Mouse (Mus musculus): ENCODE measurements around the gene Pex1.
"Not testable (repeated sequence)": the region's sequence is repeated elsewhere in the genome, so short reads cannot be mapped to it uniquely, and the experiment has no call there.

Pex1 gene

DNA sequence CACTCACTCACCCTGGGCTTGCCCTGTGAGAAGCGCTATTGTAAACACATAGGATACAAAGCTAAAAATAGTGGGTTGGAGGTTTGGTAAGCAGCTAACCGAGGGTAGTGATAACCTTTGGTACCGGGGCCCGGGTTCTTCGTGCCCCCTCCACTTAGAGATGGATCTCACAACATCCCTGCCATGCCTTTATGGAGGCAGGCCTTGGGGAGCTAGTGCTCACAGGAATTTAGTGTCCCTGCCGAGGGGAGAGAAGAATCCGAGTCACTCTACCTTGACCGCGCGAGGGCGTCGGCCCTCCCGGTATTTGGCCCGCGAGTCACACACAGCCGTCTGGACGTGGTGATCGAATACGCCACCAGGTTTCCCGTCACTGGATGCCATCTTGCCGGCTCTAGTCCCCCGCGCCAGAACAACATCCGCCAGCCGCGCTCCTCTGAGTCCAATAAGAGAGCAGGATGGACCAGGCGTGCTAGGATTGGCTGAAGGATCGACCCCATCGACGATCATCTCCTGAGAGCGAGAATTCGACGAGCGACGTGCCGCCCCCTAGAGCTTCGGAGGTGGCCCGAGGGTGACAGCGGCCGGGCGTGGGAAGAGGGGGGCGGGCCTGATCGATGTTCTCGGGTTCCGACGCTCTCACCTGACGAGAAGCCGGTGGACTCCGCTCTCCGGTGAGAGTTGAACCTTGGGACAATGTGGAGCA, at the start of gene Pex1:
TSS of gene Pex1 (plus strand) at position 374 of the 706 bp plus-strand sequence.
- peak; percentile 96 for DNase-seq (ENCODE audit: low read depth, low spot score)

DNA sequence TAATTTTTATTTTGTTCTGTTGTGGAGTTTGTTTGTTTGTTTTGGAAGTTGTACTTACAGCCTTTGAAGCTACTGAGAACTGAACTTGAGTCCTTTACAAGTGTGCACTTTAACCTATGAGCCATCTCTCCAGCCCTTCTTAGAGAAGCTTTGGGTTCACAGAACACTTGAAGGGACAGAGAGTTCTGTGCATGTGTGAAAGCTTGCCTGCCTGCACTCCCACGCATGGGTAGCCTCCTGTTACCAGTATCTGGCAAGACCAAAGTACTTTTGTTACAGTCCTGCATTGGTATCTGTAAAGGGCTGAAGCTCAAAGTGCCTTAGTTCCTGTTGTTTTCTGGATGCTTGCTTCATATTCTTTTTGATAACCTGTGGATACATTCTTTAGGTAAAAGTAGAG, 49.6 kb upstream of the Pex1 start:
- DNase-seq (ENCODE audit: low read depth, low spot score), result no peak

GRCm38 (mm10) chr5:3551481-3551880, 44.4 kb upstream of the Pex1 start:
- no peak for DNase-seq (ENCODE audit: low read depth, low spot score)

DNA sequence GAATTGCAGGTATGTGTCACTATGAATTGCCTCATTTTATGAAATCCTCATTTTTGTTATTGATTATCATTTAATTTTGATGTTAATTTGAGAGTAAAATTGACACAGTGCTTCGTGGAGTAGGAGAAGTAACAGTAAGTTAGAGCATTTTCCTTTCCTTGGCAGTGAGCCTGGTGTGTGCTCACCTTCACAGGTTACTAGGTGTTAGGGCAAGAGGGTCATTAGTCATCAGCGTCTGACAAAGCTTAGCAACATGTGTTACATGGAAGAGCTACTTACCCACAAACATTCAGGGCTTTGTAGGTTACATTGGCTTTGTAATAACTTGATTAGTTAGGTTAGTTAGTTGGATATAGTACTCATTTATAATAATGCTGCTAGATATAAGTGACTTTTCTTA, 41.7 kb upstream of the Pex1 start:
- DNase-seq (ENCODE audit: low read depth, low spot score), result no peak

DNA sequence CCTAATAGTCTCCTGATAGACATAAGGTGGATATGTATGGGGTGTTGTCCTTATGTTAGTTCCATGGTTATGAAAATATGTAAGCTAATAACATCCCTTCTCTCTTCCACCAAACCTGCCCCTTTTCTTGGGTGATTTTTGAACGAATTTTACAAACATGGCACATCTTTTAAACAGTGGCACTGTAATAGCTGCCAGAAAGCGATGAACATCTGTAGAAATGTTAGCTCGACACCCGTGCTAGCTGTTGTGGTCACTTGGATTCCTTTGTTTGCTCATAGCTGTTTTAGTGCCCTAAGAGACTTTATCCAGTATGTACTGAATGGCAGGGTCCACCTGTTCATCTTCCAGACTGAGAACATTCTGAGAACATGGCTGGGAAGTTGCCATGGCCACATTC, 24.6 kb upstream of the Pex1 start, which contains the start of gene 1700109H08Rik:
TSS of gene 1700109H08Rik (plus strand) at position 301 of the 400 bp plus-strand sequence.
- no peak for DNase-seq (ENCODE audit: low read depth, low spot score)

DNA sequence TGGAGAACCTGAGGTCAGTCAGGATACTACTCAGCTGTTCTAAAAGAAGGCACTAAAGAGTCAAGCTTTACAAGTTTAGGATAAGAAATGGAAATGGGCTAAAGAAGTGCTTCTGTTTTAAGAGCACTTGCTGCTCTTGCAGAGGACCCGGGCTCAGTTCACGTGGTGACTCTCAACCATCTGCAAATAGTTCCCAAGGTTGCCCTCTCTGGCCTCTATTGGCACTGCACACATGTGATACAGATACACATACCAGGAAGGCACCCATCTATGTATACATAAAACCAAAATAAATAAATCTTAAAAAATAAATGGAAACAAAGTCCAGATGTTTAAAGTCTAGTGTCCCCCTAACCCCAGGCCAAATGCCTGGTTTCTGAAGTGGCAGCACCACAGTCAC, 21.0 kb upstream of the Pex1 start:
- no peak for DNase-seq (ENCODE audit: low read depth, low spot score)

DNA sequence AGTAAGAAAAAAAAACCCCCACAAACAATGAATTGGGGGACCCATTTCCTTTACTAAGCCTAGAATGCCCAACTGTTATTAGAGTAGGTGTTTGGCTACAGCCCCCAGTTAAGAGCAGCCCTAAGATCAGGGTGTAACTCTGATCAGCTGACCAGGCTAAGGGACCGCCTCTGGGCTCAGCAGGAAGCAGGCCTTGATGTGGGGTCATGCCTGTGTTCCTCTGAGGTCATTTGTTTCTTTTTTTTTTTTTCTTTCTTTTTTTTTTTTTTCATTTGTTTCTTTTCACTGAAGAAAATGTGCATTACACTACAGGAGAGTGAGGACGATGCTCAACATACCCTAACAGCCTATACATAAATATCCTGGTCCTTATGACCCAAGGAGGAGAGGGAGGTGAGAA, 17.9 kb upstream of the Pex1 start:
- DNase-seq (ENCODE audit: low read depth, low spot score), result no peak

GRCm38 (mm10) chr5:3579066-3579465, 16.8 kb upstream of the Pex1 start:
- DNase-seq (ENCODE audit: low read depth, low spot score), result no peak

DNA sequence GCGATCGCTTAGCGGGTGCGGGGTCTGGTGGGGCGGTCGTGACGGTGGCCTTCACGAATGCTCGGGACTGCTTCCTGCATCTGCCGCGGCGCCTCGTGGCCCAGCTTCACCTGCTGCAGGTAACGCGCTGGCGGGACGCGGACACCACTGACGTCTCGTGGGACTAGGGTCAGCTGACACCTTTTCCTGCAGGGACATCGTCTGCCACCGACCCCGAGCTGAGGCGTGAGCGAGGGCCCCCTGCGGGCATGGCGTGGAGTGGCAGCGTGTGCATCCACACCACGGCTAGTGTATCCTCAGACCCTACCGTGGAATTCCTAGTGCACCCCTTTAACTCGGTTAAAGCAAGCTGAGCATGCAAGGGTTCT, 517 bp downstream of the Pex1 start, which contains the start of gene Rbm48:
TSS of gene Rbm48 (minus strand) at position 187 of the 368 bp plus-strand sequence.
- DNase-seq (ENCODE audit: low read depth, low spot score), result peak; percentile 71

- no peak for DNase-seq (ENCODE audit: low read depth, low spot score)
Measured at GRCm38 (mm10) chr5:3597171-3597570, 1.3 kb downstream of the Pex1 start.

- no peak for DNase-seq (ENCODE audit: low read depth, low spot score)
Measured at GRCm38 (mm10) chr5:3598766-3599165, 2.9 kb downstream of the Pex1 start.

DNA sequence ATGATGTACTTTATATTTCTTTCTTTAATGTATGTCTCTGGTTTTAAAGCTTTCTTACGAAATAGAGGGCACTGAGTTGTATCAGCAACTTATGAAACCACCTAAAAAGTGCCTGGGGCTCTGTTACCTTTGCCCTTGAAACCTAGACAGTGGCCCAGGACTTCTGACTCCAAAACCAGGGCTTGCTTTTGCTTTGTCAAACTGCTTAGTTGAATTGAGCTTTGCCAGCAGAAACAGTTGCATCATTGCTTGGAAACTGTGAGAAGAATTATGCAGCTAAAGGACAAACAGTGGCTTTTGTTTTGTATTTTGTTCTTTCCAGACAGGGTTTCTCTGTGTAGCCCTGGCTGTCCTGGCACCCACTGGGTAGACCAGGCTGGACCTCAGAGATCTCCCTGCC, 4.4 kb downstream of the Pex1 start:
- no peak for DNase-seq (ENCODE audit: low read depth, low spot score)

DNA sequence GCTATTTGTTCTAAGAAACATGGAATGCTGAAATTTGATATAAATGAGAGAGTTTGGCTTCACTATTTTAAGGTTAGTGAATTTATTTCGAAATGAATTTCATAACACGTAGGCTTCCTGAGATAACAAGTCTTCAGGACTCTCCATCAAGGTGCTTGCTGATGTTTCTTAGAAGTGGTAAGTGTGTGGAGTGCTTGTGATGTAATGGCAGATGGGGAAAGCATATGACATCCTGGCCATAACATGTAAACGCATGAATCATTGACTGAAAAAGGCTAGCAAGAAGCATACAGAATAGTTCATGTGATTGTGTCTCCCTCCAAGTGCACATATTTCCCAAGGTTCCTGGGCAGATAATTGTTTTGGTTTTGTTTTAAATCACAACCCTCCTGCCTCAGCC, 4.9 kb downstream of the Pex1 start:
- no peak for DNase-seq (ENCODE audit: low read depth, low spot score)

- no peak for DNase-seq (ENCODE audit: low read depth, low spot score)
Measured at GRCm38 (mm10) chr5:3607114-3607513, 11.2 kb downstream of the Pex1 start.

DNA sequence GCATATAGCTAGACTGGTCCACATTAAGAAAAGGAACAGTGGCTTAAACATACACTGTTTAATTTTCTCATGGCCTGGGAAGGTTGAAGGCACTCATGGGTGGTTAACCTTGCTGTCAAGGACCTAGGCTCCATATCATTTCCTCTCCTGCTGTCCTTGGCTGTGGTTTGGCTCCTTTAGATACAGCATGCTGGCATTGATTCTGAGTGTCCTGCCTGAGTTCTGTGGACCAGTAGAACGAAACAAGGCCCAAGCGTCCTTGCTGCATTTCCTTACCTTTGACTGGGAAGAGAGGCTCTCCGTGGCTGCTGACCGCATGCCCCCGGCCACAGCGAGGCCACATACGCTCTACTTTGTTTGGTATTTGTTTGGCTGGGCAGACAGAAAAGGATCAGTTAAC, 13.4 kb downstream of the Pex1 start:
- DNase-seq (ENCODE audit: low read depth, low spot score), result no peak

DNA sequence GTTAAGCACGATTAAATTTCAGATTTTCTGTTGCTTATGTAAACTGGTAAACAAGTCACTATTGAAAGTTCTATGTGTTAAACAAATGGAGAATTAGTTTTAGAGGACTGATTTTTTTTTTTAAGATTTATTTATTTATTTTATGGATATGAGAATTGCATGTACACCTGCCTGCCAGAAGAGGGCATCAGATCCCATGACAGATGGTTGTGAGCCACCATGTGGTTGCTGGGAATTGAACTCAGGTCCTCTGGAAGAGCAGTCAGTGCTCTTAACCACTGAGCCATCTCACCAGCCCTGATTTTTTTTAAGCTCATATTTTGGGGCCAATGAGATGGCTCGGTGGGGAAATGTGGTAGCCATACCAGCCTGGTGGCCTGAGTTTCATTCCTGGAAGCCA, 16.0 kb downstream of the Pex1 start:
- DNase-seq (ENCODE audit: low read depth, low spot score), result not testable (repeated sequence)

GRCm38 (mm10) chr5:3620486-3620885, 24.6 kb downstream of the Pex1 start:
- DNase-seq (ENCODE audit: low read depth, low spot score), result no peak

- DNase-seq (ENCODE audit: low read depth, low spot score), result no peak
Measured at GRCm38 (mm10) chr5:3630055-3630454, 34.2 kb downstream of the Pex1 start.

GRCm38 (mm10) chr5:3631512-3632271, 35.8 kb downstream of the Pex1 start:
- DNase-seq (ENCODE audit: low read depth, low spot score), result no peak

GRCm38 (mm10) chr5:3632285-3632684, 36.4 kb downstream of the Pex1 start:
- no peak for DNase-seq (ENCODE audit: low read depth, low spot score)

GRCm38 (mm10) chr5:3633315-3633714, 37.4 kb downstream of the Pex1 start:
- DNase-seq (ENCODE audit: low read depth, low spot score), result no peak

- no peak for DNase-seq (ENCODE audit: low read depth, low spot score)
Measured at GRCm38 (mm10) chr5:3633951-3634350, 38.1 kb downstream of the Pex1 start.

- DNase-seq (ENCODE audit: low read depth, low spot score), result no peak
Measured at GRCm38 (mm10) chr5:3635286-3635685, 39.4 kb downstream of the Pex1 start.

All from telencephalon, adult 2 months (tissue).